Mouse (Mus musculus) limb, embryonic 12.5 days (tissue): ENCODE data around the gene Rpl10a. TPM values are rescaled to one million over a fixed set of nuclear protein-coding genes. Genes with fewer than 3 reads are reported as not detected.

Experiments used
- ATAC-seq: fragments of 200-750 bp; cut with Nextera tagmentation; 2 replicates; pipeline ENCODE4 v1.8.0; 2017; ENCODE audit warnings: low read depth, moderate TSS enrichment; ENCODE audit not compliant: insufficient number of reproducible peaks, insufficient read depth, low FRiP score, low TSS enrichment
- H3K27ac ChIP-seq: fragments of 300-500 bp; sonication (generic); 2 replicates; pipeline ENCODE4 v1.5.1; 2016; ENCODE audit warnings: mild to moderate bottlenecking, moderate library complexity
- H3K27me3 ChIP-seq: fragments of 300-500 bp; sonication (generic); 2 replicates; pipeline ENCODE4 v1.6.1; 2016; ENCODE audit warnings: mild to moderate bottlenecking, moderate library complexity
- H3K36me3 ChIP-seq: fragments of 300-500 bp; sonication (generic); 2 replicates; pipeline ENCODE4 v1.6.1; 2016; ENCODE audit warnings: mild to moderate bottlenecking, moderate library complexity
- H3K4me1 ChIP-seq: fragments of 300-500 bp; sonication (generic); replicated peaks from 2 replicates; pipeline ENCODE4 v1.6.1; 2016
- H3K4me2 ChIP-seq: fragments of 300-500 bp; sonication (generic); 2 replicates; pipeline ENCODE4 v1.6.1; 2016; ENCODE audit warnings: mild to moderate bottlenecking, moderate library complexity
- H3K4me3 ChIP-seq: fragments of 300-500 bp; sonication (generic); replicated peaks from 2 replicates; pipeline ENCODE4 v1.5.1; 2016; ENCODE audit warnings: mild to moderate bottlenecking
- H3K9ac ChIP-seq: fragments of 300-500 bp; sonication (generic); replicated peaks from 2 replicates; pipeline ENCODE4 v1.6.1; 2016; ENCODE audit warnings: mild to moderate bottlenecking, moderate library complexity
- H3K9me3 ChIP-seq: fragments of 300-500 bp; sonication (generic); 2 replicates; pipeline ENCODE4 v1.6.1; 2016; ENCODE audit warnings: mild to moderate bottlenecking, moderate library complexity
- WGBS: fragments of 180-500 bp; shearing (Covaris S2); methylation state at CpG from one replicate; pipeline ENCODE4 v1.1.7; 2016; 5-methylcytosine and 5-hydroxymethylcytosine counted together
- polyA plus RNA-seq: library from polyadenylated mRNA; unstranded; fragments of >200 nt; fragmentation: Nextera tagmentation; extraction: Ambion mirVana; gene quantifications from 2 replicates; pipeline ENCODE4 v1.2.1, GENCODE M21; 2016

The Rpl10a gene
- polyA plus RNA-seq, 1 experiment from 2014 or later = 537 TPM

DNA sequence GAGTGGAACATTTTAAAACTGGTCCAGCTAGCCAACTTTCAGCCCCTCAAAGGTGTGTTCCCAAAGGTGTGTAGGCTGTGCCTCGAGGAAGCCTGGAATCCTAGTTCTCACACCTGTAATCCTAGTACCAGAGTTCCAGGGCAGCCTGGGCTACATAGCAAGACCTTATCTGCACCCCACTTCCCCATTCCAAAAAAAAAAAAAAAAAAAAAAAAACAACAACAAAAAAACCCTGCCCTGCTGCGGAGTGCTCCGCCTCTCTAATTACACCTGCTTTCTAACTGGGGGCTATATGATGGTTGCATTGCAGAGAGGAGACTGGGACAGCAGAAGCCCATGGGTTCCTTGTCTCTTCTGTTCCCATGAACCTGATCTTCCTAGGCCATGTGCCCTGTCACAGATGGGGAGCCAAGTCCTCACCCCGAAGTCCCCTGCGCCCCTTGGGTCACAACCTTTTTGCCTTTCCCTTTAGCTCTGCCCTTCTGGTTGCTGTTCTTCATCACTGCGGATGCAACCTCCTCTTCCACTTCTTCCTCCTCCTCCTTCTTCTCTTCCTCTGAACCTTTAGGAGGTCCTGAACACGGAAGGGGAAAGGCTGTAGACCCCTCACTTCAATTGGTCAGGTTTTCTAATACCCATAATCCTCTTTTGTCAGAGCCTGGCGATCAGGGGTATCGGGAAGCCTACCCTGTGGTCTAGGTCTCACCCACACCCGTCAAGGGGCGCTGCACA, 33.8 kb downstream of the Rpl10a start:
- peaks cover 84% of the 10 kb centered on the region for H3K27me3 ChIP-seq
- no peak for ATAC-seq

DNA sequence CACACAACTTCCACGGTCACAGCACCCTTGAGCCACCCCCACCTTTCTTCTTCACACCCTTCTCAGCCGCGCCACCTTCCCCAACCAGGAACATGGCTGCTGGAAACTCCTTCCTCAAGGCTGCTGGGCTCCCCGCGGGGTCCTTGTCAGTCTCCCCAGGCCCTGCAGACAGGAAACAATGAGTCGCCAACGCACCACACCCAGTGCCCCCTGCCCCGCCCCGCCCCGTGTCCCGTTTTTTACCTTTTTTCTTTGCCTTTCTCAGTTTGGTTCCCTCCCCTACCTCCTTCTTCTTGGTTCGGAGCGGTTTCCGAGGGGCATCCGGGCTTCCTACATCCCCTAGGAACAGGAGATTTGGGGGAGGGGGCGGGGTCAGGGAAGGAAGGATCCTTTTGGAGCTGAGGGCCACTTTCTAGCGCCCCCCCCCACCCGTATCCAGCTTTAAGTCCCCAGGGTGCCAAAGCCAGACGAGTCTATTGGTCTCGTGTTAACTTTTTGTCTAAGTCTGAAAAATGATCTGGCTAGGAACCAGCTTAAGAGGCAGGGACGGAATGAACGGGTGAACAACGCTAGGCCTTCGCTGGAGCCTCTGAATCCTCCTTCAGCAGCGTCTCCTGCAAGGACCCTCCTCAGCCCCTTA, 34.5 kb downstream of the Rpl10a start:
- 2% methylated on average over 25 of the region's 25 CpGs for WGBS
- Histone ChIP-seq H3K27ac (0 out of 2 replicates have a peak overlapping the region, but pooled peaks have one; percentile 12), H3K9me3 (peaks cover 3% of the 10 kb centered on the region; the same call in 1 of the 2 replicates), H3K4me1 (peaks cover 30% of the 10 kb centered on the region), H3K9ac (peak overlapping the region; percentile 54), H3K4me2 (peak overlapping the region; percentile 67), H3K27me3 (peaks cover 79% of the 10 kb centered on the region), H3K36me3 (no peaks in the 10 kb centered on the region), H3K4me3 (peak overlapping the region; percentile 40)
- ATAC-seq = no peak; the same call in 1 of the 2 replicates

More for the DNA sequence above, 33.8 kb downstream of the Rpl10a start:
- H3K9ac ChIP-seq = peak overlapping the region; percentile 54
- 0 out of 2 replicates have a peak overlapping the region, but pooled peaks have one; percentile 12 for H3K27ac ChIP-seq
- H3K36me3 ChIP-seq = no peaks in the 10 kb centered on the region
- H3K9me3 ChIP-seq = peaks cover 3% of the 10 kb centered on the region; the same call in 1 of the 2 replicates
- peaks cover 30% of the 10 kb centered on the region for H3K4me1 ChIP-seq
- peak overlapping the region; percentile 67 for H3K4me2 ChIP-seq
- peak overlapping the region; percentile 40 for H3K4me3 ChIP-seq
- 36% methylated on average over 11 of the region's 11 CpGs for WGBS

GRCm38 (mm10) chr17:28363507-28363906, 35.2 kb downstream of the Rpl10a start:
- Histone ChIP-seq H3K27ac (no peak overlapping the region), H3K4me2 (peak overlapping the region; percentile 67), H3K27me3 (peaks cover 72% of the 10 kb centered on the region), H3K9me3 (peaks cover 3% of the 10 kb centered on the region; the same call in 1 of the 2 replicates), H3K36me3 (no peaks in the 10 kb centered on the region), H3K9ac (peak overlapping the region; percentile 54; the same call in 1 of the 2 replicates), H3K4me3 (peak overlapping the region; percentile 40), H3K4me1 (peaks cover 30% of the 10 kb centered on the region)
- 12% methylated on average over 6 of the region's 6 CpGs for WGBS
- no peak for ATAC-seq

DNA sequence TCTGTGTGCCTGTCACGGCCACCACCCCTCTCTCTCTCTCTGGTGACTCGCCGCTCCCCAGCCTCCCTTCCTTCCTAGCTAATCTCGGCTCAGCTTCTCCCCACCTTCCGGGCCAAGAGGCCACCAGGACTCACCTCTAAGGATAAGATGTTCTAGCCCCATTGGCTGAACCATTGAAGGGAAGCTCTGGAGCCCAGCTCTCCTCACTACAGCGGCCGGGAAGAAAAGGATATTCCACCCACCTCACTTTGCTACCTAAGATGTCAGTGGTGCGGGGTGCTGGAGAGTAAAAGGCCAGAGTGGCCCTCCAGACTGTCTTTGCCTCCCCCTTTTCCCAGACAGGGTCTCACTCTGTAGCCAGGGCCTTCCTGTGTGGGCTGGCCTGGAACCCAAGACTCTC, 36.9 kb downstream of the Rpl10a start, which contains the start of gene Tulp1:
Gene Tulp1, minus strand, starts transcription at position 101 of the 400 bp plus-strand sequence.
- Histone ChIP-seq H3K4me1 (peaks cover 30% of the 10 kb centered on the region), H3K4me3 (peak within 1 kb of the TSS; percentile 40), H3K4me2 (peak within 1 kb of the TSS; percentile 67), H3K9ac (peak within 1 kb of the TSS; percentile 54; the same call in 1 of the 2 replicates), H3K36me3 (no peaks in the 10 kb centered on the region), H3K9me3 (no peaks in the 10 kb centered on the region), H3K27me3 (peaks cover 55% of the 10 kb centered on the region), H3K27ac (no peak within 1 kb of the TSS)
- no peak for ATAC-seq
- 22% methylated on average over 8 of the region's 8 CpGs for WGBS

- H3K36me3 ChIP-seq = no peaks in the 10 kb centered on the region
- 6% methylated on average over 13 of the region's 13 CpGs for WGBS
- H3K4me1 ChIP-seq = peaks cover 15% of the 10 kb centered on the region
- no peak overlapping the region for H3K27ac ChIP-seq
- no peak overlapping the region for H3K9ac ChIP-seq
- no peak for ATAC-seq
- H3K4me2 ChIP-seq = no peak overlapping the region
- peaks cover 27% of the 10 kb centered on the region for H3K27me3 ChIP-seq
- no peak overlapping the region for H3K4me3 ChIP-seq
- no peaks in the 10 kb centered on the region for H3K9me3 ChIP-seq
Observed at GRCm38 (mm10) chr17:28368449-28368848, 40.2 kb downstream of the Rpl10a start.

DNA sequence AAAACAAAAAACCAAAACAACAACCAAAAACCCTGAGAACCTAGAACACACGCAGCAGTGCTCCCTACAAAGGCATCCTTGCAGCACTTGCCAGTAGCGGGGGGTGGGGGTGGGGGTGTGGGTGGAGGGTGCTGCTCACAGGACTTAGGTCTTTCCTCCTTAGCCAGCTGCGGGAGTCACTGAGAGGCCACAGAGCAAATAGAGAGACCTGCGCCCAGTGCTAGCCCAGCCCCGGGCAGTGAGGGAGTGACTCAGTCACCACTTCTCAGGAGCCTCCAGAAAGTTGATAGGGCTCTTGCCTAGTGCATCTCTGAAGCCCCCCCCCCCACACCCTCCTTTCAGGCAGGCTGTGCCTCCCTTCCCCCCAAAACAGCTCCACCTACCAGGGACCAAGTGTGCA, 40.8 kb downstream of the Rpl10a start:
- Histone ChIP-seq H3K27me3 (peaks cover 27% of the 10 kb centered on the region), H3K4me1 (peaks cover 9% of the 10 kb centered on the region), H3K9ac (no peak overlapping the region), H3K4me2 (no peak overlapping the region), H3K36me3 (no peaks in the 10 kb centered on the region), H3K9me3 (no peaks in the 10 kb centered on the region), H3K4me3 (no peak overlapping the region), H3K27ac (no peak overlapping the region)
- 61% methylated on average over 5 of the region's 5 CpGs for WGBS
- no peak for ATAC-seq

DNA sequence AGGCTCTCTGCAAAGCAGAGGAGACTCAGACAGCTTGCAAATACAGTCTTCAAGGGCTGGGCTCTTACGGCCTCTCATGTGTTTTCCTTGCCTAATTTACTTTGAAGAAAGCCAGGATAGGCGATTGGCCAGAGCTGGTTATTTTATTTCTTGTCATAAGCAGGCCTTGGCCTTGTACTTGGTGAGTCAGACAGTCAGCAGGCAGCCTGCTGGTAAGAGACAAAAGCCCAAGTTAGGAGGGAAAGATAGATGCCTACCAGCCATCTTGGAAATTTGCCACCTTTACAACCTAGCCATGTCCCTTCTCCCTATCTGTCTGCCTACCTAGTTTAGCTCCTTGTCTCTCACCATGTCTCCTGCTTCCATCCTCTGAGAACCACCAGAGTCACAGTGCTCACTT, 43.0 kb downstream of the Rpl10a start:
- WGBS = 66% methylated on average over 2 of the region's 2 CpGs
- H3K9me3 ChIP-seq = no peaks in the 10 kb centered on the region
- H3K27ac ChIP-seq = no peak overlapping the region
- H3K27me3 ChIP-seq = peaks cover 29% of the 10 kb centered on the region
- no peaks in the 10 kb centered on the region for H3K36me3 ChIP-seq
- H3K4me1 ChIP-seq = peaks cover 5% of the 10 kb centered on the region; the same call in 1 of the 2 replicates
- H3K4me3 ChIP-seq = no peak overlapping the region
- no peak overlapping the region for H3K9ac ChIP-seq
- no peak overlapping the region for H3K4me2 ChIP-seq
- ATAC-seq = no peak

DNA sequence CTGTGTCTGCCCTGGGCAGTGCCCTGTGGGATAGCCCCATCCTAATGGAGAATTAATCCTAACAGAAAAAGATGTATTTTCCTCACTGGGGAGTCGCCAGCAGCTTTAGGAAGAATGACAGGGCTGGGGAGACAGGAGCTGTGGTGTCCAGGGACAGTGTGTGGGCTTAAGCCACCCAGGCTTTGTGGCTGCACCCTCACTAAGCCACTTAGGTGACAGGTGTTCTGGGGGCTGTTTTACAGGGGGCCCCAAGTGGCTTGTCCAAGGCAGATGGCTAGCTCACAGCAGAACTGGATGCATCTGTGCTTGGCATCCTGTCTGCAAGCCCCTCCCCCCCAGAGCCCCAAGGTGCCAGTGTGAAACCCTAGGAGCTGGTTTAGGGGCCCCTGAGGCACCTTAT, 43.7 kb downstream of the Rpl10a start:
- H3K9ac ChIP-seq = no peak overlapping the region
- peaks cover 5% of the 10 kb centered on the region; the same call in 1 of the 2 replicates for H3K4me1 ChIP-seq
- 75% methylated on average over 1 of the region's 1 CpGs for WGBS
- peaks cover 34% of the 10 kb centered on the region for H3K27me3 ChIP-seq
- no peak overlapping the region for H3K4me2 ChIP-seq
- H3K9me3 ChIP-seq = no peaks in the 10 kb centered on the region
- no peak overlapping the region for H3K27ac ChIP-seq
- no peaks in the 10 kb centered on the region for H3K36me3 ChIP-seq
- H3K4me3 ChIP-seq = no peak overlapping the region
- no peak for ATAC-seq

DNA sequence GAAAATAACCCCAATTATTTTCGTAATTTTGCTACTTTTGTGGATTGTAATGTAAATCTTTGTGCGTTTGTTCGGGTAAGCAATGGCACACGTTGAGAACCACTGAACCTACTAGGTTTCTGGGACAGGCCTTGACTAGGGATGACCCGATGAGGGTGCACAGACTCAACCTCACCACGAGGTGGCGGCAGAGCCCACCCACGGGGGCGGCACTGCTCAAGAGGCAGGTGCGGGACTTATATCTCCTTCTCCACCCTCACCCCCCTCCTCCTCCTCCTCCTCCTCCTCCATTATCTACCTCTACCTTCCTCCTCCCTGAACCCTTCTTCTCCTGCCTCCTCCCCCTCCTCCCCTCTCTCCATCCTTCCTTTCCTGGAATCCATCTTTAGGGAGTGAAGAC, 45.5 kb downstream of the Rpl10a start:
- no peak overlapping the region for H3K9ac ChIP-seq
- H3K4me3 ChIP-seq = no peak overlapping the region
- peaks cover 40% of the 10 kb centered on the region for H3K27me3 ChIP-seq
- ATAC-seq = no peak
- no peaks in the 10 kb centered on the region for H3K9me3 ChIP-seq
- H3K27ac ChIP-seq = no peak overlapping the region
- H3K4me1 ChIP-seq = 0 out of 2 replicates have a peak, but pooled peaks cover 5% of the 10 kb centered on the region
- no peak overlapping the region for H3K4me2 ChIP-seq
- no peaks in the 10 kb centered on the region for H3K36me3 ChIP-seq
- 19% methylated on average over 10 of the region's 10 CpGs for WGBS

DNA sequence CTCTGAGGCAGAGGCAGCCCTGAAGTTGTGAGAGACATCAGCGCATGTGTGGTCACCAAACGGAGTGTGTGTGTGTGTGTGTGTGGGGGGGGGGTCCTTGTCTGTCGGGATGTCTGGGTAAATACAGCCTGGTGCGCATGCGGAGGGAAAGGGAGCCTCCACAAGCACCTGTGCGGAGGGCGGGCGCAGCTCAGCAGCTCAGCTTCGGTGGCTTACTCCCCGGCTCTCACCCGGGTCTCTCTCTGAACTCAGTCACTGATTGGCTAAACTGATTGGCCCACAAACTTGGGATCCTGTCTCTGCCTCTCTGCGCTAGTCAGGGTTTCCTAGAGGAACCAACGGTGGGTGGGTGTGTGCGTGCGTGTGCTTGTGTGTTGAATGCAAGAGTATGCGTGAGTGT, 46.2 kb downstream of the Rpl10a start:
- 14% methylated on average over 16 of the region's 16 CpGs for WGBS
- no peak overlapping the region for H3K27ac ChIP-seq
- H3K27me3 ChIP-seq = peaks cover 40% of the 10 kb centered on the region
- H3K4me2 ChIP-seq = no peak overlapping the region
- 0 out of 2 replicates have a peak, but pooled peaks cover 5% of the 10 kb centered on the region for H3K4me1 ChIP-seq
- no peak for ATAC-seq
- no peaks in the 10 kb centered on the region for H3K9me3 ChIP-seq
- H3K9ac ChIP-seq = no peak overlapping the region
- H3K36me3 ChIP-seq = no peaks in the 10 kb centered on the region
- no peak overlapping the region for H3K4me3 ChIP-seq

GRCm38 (mm10) chr17:28375592-28376061, 47.4 kb downstream of the Rpl10a start:
- 12% methylated on average over 17 of the region's 17 CpGs for WGBS
- ATAC-seq = no peak
- Histone ChIP-seq H3K4me3 (no peak overlapping the region), H3K4me1 (0 out of 2 replicates have a peak, but pooled peaks cover 9% of the 10 kb centered on the region), H3K9ac (no peak overlapping the region), H3K4me2 (no peak overlapping the region), H3K27ac (no peak overlapping the region), H3K9me3 (no peaks in the 10 kb centered on the region), H3K27me3 (peaks cover 40% of the 10 kb centered on the region), H3K36me3 (no peaks in the 10 kb centered on the region)
